Mouse (Mus musculus) CH12.LX (cell line): ENCODE results near the gene Prmt2.

ENCODE experiments used
- CTCF ChIP-seq, 2 experiments: IDR thresholded peaks in 1 of 2; conservative IDR thresholded peaks in 1 of 2; 2 replicates each; pipeline ENCODE4 v1.5.1; 2011 to 2012; ENCODE audit warnings: low read depth in 2 of 2, low read length in 2 of 2, improper control_type of control experiment in 1 of 2, inconsistent platforms in 1 of 2, mild to moderate bottlenecking in 1 of 2, moderate library complexity in 1 of 2
- HCFC1 ChIP-seq: IDR thresholded peaks from 2 replicates; pipeline ENCODE4 v1.6.1; 2012; ENCODE audit warnings: low read depth, mild to moderate bottlenecking, inconsistent platforms, low read length, improper control_type of control experiment
- JUND ChIP-seq: conservative IDR thresholded peaks from 2 replicates; pipeline ENCODE4 v1.6.1; 2011; ENCODE audit warnings: low read depth, low read length, improper control_type of control experiment
- POLR2AphosphoS2 ChIP-seq: IDR thresholded peaks from 2 replicates; pipeline ENCODE4 v1.6.1; 2011; ENCODE audit warnings: low read depth, low read length, improper control_type of control experiment

DNA sequence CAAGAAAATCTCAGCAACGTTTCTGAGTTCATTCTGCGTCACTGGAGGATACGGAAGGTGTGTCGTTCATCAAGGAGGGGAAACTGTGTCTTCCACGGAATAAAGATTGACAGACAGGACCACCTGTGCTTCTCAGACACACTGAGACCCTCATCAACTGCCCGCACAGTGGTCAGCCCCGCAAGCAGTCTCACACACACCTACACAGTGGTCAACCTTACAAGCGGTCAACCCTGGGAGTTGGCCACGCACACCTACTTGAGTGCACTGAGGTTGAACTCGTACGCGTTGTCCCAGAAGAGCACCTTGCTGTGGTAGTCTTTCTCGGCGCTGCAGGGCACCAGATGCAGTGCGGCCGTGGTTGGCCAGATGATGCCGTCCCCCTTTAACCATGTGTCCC lies 20.6 kb downstream of the Prmt2 start:
- TF ChIP-seq CTCF (conservative IDR thresholded peaks at IDR 0.05 in 1 of 2, IDR thresholded peaks at IDR 0.05 in 1 of 2; ENCODE audit: low read depth in 2 of 2, low read length in 2 of 2) (no peak), POLR2AphosphoS2 (no peak), JUND (no peak), HCFC1 (no peak)
